Mouse (Mus musculus): ENCODE results near the gene Krtap19-5. TPM values are rescaled to one million over a fixed set of nuclear protein-coding genes. Genes with fewer than 3 reads are reported as not detected.

Gene Krtap19-5
- not detected for polyA plus RNA-seq (2015; fragmentation: Illumina TruSeq; extraction: RNeasy Lipid Tissue Mini Kit (QIAGEN cat#74804); ENCODE audit: insufficient read depth, low replicate concordance)

GRCm38 (mm10) chr16:88896357-88896756, at the start of gene Krtap19-5:
Gene Krtap19-5 (minus strand): TSS chr16:88896457.

GRCm38 (mm10) chr16:88932165-88932564, 35.9 kb upstream of the Krtap19-5 start, which contains the start of gene Krtap19-9b:
Gene Krtap19-9b (minus strand): TSS chr16:88932265.

GRCm38 (mm10) chr16:88884989-88885388, 11.3 kb downstream of the Krtap19-5 start, which contains the start of gene Krtap19-4:
Gene Krtap19-4 (minus strand): TSS chr16:88885089.

GRCm38 (mm10) chr16:88877938-88878337, 18.3 kb downstream of the Krtap19-5 start, which contains the start of gene Krtap19-3:
Gene Krtap19-3 (minus strand): TSS chr16:88878038.

GRCm38 (mm10) chr16:88874169-88874568, 22.1 kb downstream of the Krtap19-5 start, which contains the start of gene Krtap19-2:
Gene Krtap19-2 (minus strand): TSS chr16:88874269.

GRCm38 (mm10) chr16:88869311-88869710, 26.9 kb downstream of the Krtap19-5 start, which contains the start of gene Krtap19-1:
Gene Krtap19-1 (minus strand): TSS chr16:88869411.

Other genes starting within 250 kb of the Krtap19-5 start
- not detected for gene Krtap26-1, start 248.7 kb downstream of the Krtap19-5 start, polyA plus RNA-seq (2015; fragmentation: Illumina TruSeq; extraction: RNeasy Lipid Tissue Mini Kit (QIAGEN cat#74804); ENCODE audit: insufficient read depth, low replicate concordance)
- gene Krtap27-1, start 224.8 kb downstream of the Krtap19-5 start, polyA plus RNA-seq (2015; fragmentation: Illumina TruSeq; extraction: RNeasy Lipid Tissue Mini Kit (QIAGEN cat#74804); ENCODE audit: insufficient read depth, low replicate concordance): not detected
- gene 2310061N02Rik, start 188.5 kb downstream of the Krtap19-5 start, polyA plus RNA-seq (2015; fragmentation: Illumina TruSeq; extraction: RNeasy Lipid Tissue Mini Kit (QIAGEN cat#74804); ENCODE audit: insufficient read depth, low replicate concordance): not detected
- gene Krtap13-1, start 167.6 kb downstream of the Krtap19-5 start, polyA plus RNA-seq (2015; fragmentation: Illumina TruSeq; extraction: RNeasy Lipid Tissue Mini Kit (QIAGEN cat#74804); ENCODE audit: insufficient read depth, low replicate concordance): not detected
- not detected for gene Krtap13, start 144.8 kb downstream of the Krtap19-5 start, polyA plus RNA-seq (2015; fragmentation: Illumina TruSeq; extraction: RNeasy Lipid Tissue Mini Kit (QIAGEN cat#74804); ENCODE audit: insufficient read depth, low replicate concordance)
- not detected for gene 2310034C09Rik, start 137.6 kb downstream of the Krtap19-5 start, polyA plus RNA-seq (2015; fragmentation: Illumina TruSeq; extraction: RNeasy Lipid Tissue Mini Kit (QIAGEN cat#74804); ENCODE audit: insufficient read depth, low replicate concordance)
- not detected for gene 2310057N15Rik, start 122.3 kb downstream of the Krtap19-5 start, polyA plus RNA-seq (2015; fragmentation: Illumina TruSeq; extraction: RNeasy Lipid Tissue Mini Kit (QIAGEN cat#74804); ENCODE audit: insufficient read depth, low replicate concordance)
- not detected for gene Gm5965, start 118.6 kb downstream of the Krtap19-5 start, polyA plus RNA-seq (2015; fragmentation: Illumina TruSeq; extraction: RNeasy Lipid Tissue Mini Kit (QIAGEN cat#74804); ENCODE audit: insufficient read depth, low replicate concordance)
- gene Gm20741, start 84.2 kb downstream of the Krtap19-5 start, polyA plus RNA-seq (2015; fragmentation: Illumina TruSeq; extraction: RNeasy Lipid Tissue Mini Kit (QIAGEN cat#74804); ENCODE audit: insufficient read depth, low replicate concordance): not detected
- gene Krtap15, start 76.2 kb downstream of the Krtap19-5 start, polyA plus RNA-seq (2015; fragmentation: Illumina TruSeq; extraction: RNeasy Lipid Tissue Mini Kit (QIAGEN cat#74804); ENCODE audit: insufficient read depth, low replicate concordance): not detected
- gene Krtap14, start 70.3 kb downstream of the Krtap19-5 start, polyA plus RNA-seq (2015; fragmentation: Illumina TruSeq; extraction: RNeasy Lipid Tissue Mini Kit (QIAGEN cat#74804); ENCODE audit: insufficient read depth, low replicate concordance): not detected
- gene Krtap19-1, start 27.0 kb downstream of the Krtap19-5 start, polyA plus RNA-seq (2015; fragmentation: Illumina TruSeq; extraction: RNeasy Lipid Tissue Mini Kit (QIAGEN cat#74804); ENCODE audit: insufficient read depth, low replicate concordance): not detected
- gene Krtap19-2, start 22.2 kb downstream of the Krtap19-5 start, polyA plus RNA-seq (2015; fragmentation: Illumina TruSeq; extraction: RNeasy Lipid Tissue Mini Kit (QIAGEN cat#74804); ENCODE audit: insufficient read depth, low replicate concordance): not detected
- not detected for gene Krtap19-3, start 18.4 kb downstream of the Krtap19-5 start, polyA plus RNA-seq (2015; fragmentation: Illumina TruSeq; extraction: RNeasy Lipid Tissue Mini Kit (QIAGEN cat#74804); ENCODE audit: insufficient read depth, low replicate concordance)
- gene Krtap19-4, start 11.4 kb downstream of the Krtap19-5 start, polyA plus RNA-seq (2015; fragmentation: Illumina TruSeq; extraction: RNeasy Lipid Tissue Mini Kit (QIAGEN cat#74804); ENCODE audit: insufficient read depth, low replicate concordance): not detected
- not detected for gene Krtap19-9b, start 35.8 kb upstream of the Krtap19-5 start, polyA plus RNA-seq (2015; fragmentation: Illumina TruSeq; extraction: RNeasy Lipid Tissue Mini Kit (QIAGEN cat#74804); ENCODE audit: insufficient read depth, low replicate concordance)
- not detected for gene Krtap16-3, start 66.4 kb upstream of the Krtap19-5 start, polyA plus RNA-seq (2015; fragmentation: Illumina TruSeq; extraction: RNeasy Lipid Tissue Mini Kit (QIAGEN cat#74804); ENCODE audit: insufficient read depth, low replicate concordance)
- gene Krtap22-2, start 114.3 kb upstream of the Krtap19-5 start, polyA plus RNA-seq (2015; fragmentation: Illumina TruSeq; extraction: RNeasy Lipid Tissue Mini Kit (QIAGEN cat#74804); ENCODE audit: insufficient read depth, low replicate concordance): not detected
- gene Gm10229, start 118.8 kb upstream of the Krtap19-5 start, polyA plus RNA-seq (2015; fragmentation: Illumina TruSeq; extraction: RNeasy Lipid Tissue Mini Kit (QIAGEN cat#74804); ENCODE audit: insufficient read depth, low replicate concordance): not detected
- not detected for gene Krtap6-1, start 135.2 kb upstream of the Krtap19-5 start, polyA plus RNA-seq (2015; fragmentation: Illumina TruSeq; extraction: RNeasy Lipid Tissue Mini Kit (QIAGEN cat#74804); ENCODE audit: insufficient read depth, low replicate concordance)
- not detected for gene Gm10228, start 145.0 kb upstream of the Krtap19-5 start, polyA plus RNA-seq (2015; fragmentation: Illumina TruSeq; extraction: RNeasy Lipid Tissue Mini Kit (QIAGEN cat#74804); ENCODE audit: insufficient read depth, low replicate concordance)
- not detected for gene Krtap6-5, start 151.4 kb upstream of the Krtap19-5 start, polyA plus RNA-seq (2015; fragmentation: Illumina TruSeq; extraction: RNeasy Lipid Tissue Mini Kit (QIAGEN cat#74804); ENCODE audit: insufficient read depth, low replicate concordance)
- not detected for gene 1110025L11Rik, start 167.5 kb upstream of the Krtap19-5 start, polyA plus RNA-seq (2015; fragmentation: Illumina TruSeq; extraction: RNeasy Lipid Tissue Mini Kit (QIAGEN cat#74804); ENCODE audit: insufficient read depth, low replicate concordance)
- gene Krtap6-3, start 187.6 kb upstream of the Krtap19-5 start, polyA plus RNA-seq (2015; fragmentation: Illumina TruSeq; extraction: RNeasy Lipid Tissue Mini Kit (QIAGEN cat#74804); ENCODE audit: insufficient read depth, low replicate concordance): not detected
- gene Gm6358, start 244.4 kb upstream of the Krtap19-5 start, polyA plus RNA-seq (2015; fragmentation: Illumina TruSeq; extraction: RNeasy Lipid Tissue Mini Kit (QIAGEN cat#74804); ENCODE audit: insufficient read depth, low replicate concordance): not detected